Mouse (Mus musculus) intestine, embryonic 16.5 days (tissue): ENCODE measurements at regions not wholly inside any gene's neighbourhood (a gene's known extent, or its start where the extent isn't known, plus 50 kb on each side); places are given as distances from the start of the nearest gene placed in this dataset.

Experiments used
- ATAC-seq: fragments of 200-750 bp; cut with Nextera tagmentation; 2 replicates; pipeline ENCODE4 v1.8.0; 2017; ENCODE audit warnings: moderate TSS enrichment, moderate library complexity
- H3K27ac ChIP-seq: fragments of 300-500 bp; sonication (generic); 2 replicates; pipeline ENCODE4 v1.5.1; 2014; ENCODE audit warnings: mild to moderate bottlenecking, low read length
- H3K27me3 ChIP-seq: fragments of 300-500 bp; sonication (generic); replicated peaks from 2 replicates; pipeline ENCODE4 v1.6.1; 2014; ENCODE audit warnings: low read length, control low read depth, mixed read lengths; ENCODE audit not compliant: control insufficient read depth, insufficient read depth
- H3K36me3 ChIP-seq: fragments of 300-500 bp; sonication (generic); 2 replicates; pipeline ENCODE4 v1.6.1; 2014; ENCODE audit warnings: low read length, control low read depth; ENCODE audit not compliant: control insufficient read depth, insufficient read depth
- H3K4me1 ChIP-seq: fragments of 300-500 bp; sonication (generic); 2 replicates; pipeline ENCODE4 v1.6.1; 2014; ENCODE audit warnings: low read length, control low read depth, mixed read lengths; ENCODE audit not compliant: control insufficient read depth, insufficient read depth
- H3K4me2 ChIP-seq: fragments of 300-500 bp; sonication (generic); 2 replicates; pipeline ENCODE4 v1.6.1; 2014; ENCODE audit warnings: low read depth, low read length, control low read depth
- H3K4me3 ChIP-seq: fragments of 300-500 bp; sonication (generic); 2 replicates; pipeline ENCODE4 v1.5.1; 2014; ENCODE audit warnings: mild to moderate bottlenecking, low read length
- H3K9ac ChIP-seq: fragments of 300-500 bp; sonication (generic); 2 replicates; pipeline ENCODE4 v1.6.1; 2014; ENCODE audit warnings: low read depth, low read length
- H3K9me3 ChIP-seq: fragments of 300-500 bp; sonication (generic); 2 replicates; pipeline ENCODE4 v1.6.1; 2016; ENCODE audit warnings: low read length, control low read depth; ENCODE audit not compliant: control insufficient read depth
- WGBS: fragments of 180-500 bp; shearing (Covaris S2); extraction: QIAGEN DNeasy Blood & Tissue Kit; methylation state at CpG from one replicate; pipeline ENCODE4 v1.1.7; 2014; 5-methylcytosine and 5-hydroxymethylcytosine counted together

GRCm38 (mm10) chr13:42244240-42245086 is 56.8 kb upstream of the Edn1 start:
- Histone ChIP-seq H3K27me3 (no peaks in the 10 kb centered on the region), H3K4me1 (0 out of 2 replicates have a peak, but pooled peaks cover 4% of the 10 kb centered on the region), H3K9ac (no peak overlapping the region), H3K27ac (no peak overlapping the region), H3K36me3 (no peaks in the 10 kb centered on the region), H3K4me2 (no peak overlapping the region), H3K4me3 (no peak overlapping the region), H3K9me3 (no peaks in the 10 kb centered on the region)
- 43% methylated on average over 7 of the region's 7 CpGs for WGBS
- peak; percentile 33; the same call in 1 of the 2 replicates for ATAC-seq

- H3K4me2 ChIP-seq, result no peak overlapping the region
- no peaks in the 10 kb centered on the region for H3K9me3 ChIP-seq
- H3K9ac ChIP-seq, result no peak overlapping the region
- no peaks in the 10 kb centered on the region for H3K27me3 ChIP-seq
- 74% methylated on average over 11 of the region's 11 CpGs for WGBS
- H3K4me3 ChIP-seq, result no peak overlapping the region
- 0 out of 2 replicates have a peak, but pooled peaks cover 4% of the 10 kb centered on the region for H3K4me1 ChIP-seq
- H3K36me3 ChIP-seq, result no peaks in the 10 kb centered on the region
- H3K27ac ChIP-seq, result no peak overlapping the region
- ATAC-seq, result no peak
These were observed 55.4 kb upstream of the Edn1 start for GRCm38 (mm10) chr13:42245753-42246409.
